Comparison of ENCODE assay signal across 8 mouse cellular contexts in the genomic region with DNA sequence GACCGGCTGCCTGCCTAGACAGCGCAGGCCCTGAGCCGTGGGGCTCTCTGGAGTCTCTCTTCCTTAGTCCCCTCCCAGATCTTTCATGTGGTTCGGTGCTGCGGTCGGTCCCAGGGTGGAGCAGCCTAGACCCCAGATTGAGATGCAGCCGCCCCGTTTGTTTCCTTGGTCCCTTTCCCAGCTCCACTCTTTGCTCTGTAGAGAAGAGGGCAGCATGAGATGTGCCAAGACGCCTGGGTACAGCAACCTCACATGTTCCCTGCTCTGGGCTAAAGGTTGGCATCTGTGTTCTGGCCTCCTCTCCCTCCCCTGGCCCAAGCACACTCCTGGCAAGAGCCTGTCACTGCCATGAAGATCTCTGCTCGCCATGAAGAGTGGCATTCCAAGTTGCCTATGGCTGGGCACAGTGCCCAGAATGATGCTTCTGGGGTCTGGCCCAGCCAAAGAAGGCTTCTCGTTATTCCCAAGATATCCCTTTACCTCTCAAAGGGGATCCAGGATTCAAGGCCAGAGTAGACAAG. TPM values are rescaled to one million over a fixed set of nuclear protein-coding genes. Genes with fewer than 3 reads are reported as not detected.
DNase-seq lines count a peak whose midpoint lies in the region; ATAC-seq and TF ChIP-seq lines count a peak whose summit lies in the region.
"Had no signal": no experiment of that assay in that cellular context is flagged by ENCODE, and none has a peak within 500 bp of the region (broad histone marks: within the 10 kb centered on the region; RNA-seq: fewer than 3 reads in every experiment).

No protein-coding gene starts in this region.

- WGBS in lung, embryonic 14.5 days = 52% methylated on average over 11 of the region's 11 CpGs
- 31% methylated on average over 11 of the region's 11 CpGs for WGBS in lung, adult 2 months
- 45% methylated on average over 11 of the region's 11 CpGs for WGBS in hindbrain, embryonic 15.5 days
- WGBS in neural tube, embryonic 13.5 days = 77% methylated on average over 11 of the region's 11 CpGs

- no peak overlapping the region for H3K9ac ChIP-seq in lung, embryonic 14.5 days
- no peak overlapping the region for H3K9ac ChIP-seq in hindbrain, embryonic 15.5 days
- H3K9ac ChIP-seq in neural tube, embryonic 13.5 days = no peak overlapping the region; the same call in 1 of the 2 replicates
- H3K9ac ChIP-seq: liver, embryonic 14.5 days had no signal

- TF ChIP-seq CTCF in lung, embryonic 14.5 days (IDR thresholded peaks at IDR 0.05; ENCODE audit: low read depth) = no peak
- no peak for TF ChIP-seq CTCF in lung, adult 2 months (IDR thresholded peaks at IDR 0.05; ENCODE audit: insufficient read depth, low read length)
- no peak for TF ChIP-seq CTCF in embryonic fibroblast, embryonic 13.5 days (IDR thresholded peaks at IDR 0.05; ENCODE audit: borderline replicate concordance, insufficient read depth, low read length)

- no peak for TF ChIP-seq POLR2A in lung, adult 2 months (IDR thresholded peaks at IDR 0.05; ENCODE audit: borderline replicate concordance, extremely low read depth, low read depth, low read length)
- no peak for TF ChIP-seq POLR2A in embryonic fibroblast, embryonic 13.5 days (IDR thresholded peaks at IDR 0.05; ENCODE audit: low read depth, low read length)

- peak overlapping the region; percentile 66 for H3K27ac ChIP-seq in lung, embryonic 14.5 days (ENCODE audit: low read depth)
- peak overlapping the region; percentile 81 for H3K27ac ChIP-seq in embryonic fibroblast, embryonic 13.5 days (ENCODE audit: insufficient read depth, low read length)
- peak overlapping the region; percentile 72 for H3K27ac ChIP-seq in hindbrain, embryonic 15.5 days (replicated peaks)
- peak overlapping the region; percentile 68 for H3K27ac ChIP-seq in neural tube, embryonic 13.5 days (replicated peaks)
- H3K27ac ChIP-seq: liver, embryonic 14.5 days had no signal

- H3K9me3 ChIP-seq in lung, embryonic 14.5 days (ENCODE audit: low read depth, low read length) = no peaks in the 10 kb centered on the region
- H3K9me3 ChIP-seq in hindbrain, embryonic 15.5 days = no peaks in the 10 kb centered on the region
- H3K9me3 ChIP-seq in neural tube, embryonic 13.5 days = no peaks in the 10 kb centered on the region

- no peak overlapping the region for H3K4me2 ChIP-seq in lung, embryonic 14.5 days
- H3K4me2 ChIP-seq in hindbrain, embryonic 15.5 days = no peak overlapping the region
- no peak overlapping the region for H3K4me2 ChIP-seq in neural tube, embryonic 13.5 days

- peaks cover 11% of the 10 kb centered on the region; the same call in 1 of the 2 replicates for H3K36me3 ChIP-seq in lung, embryonic 14.5 days (ENCODE audit: insufficient read depth)
- H3K36me3 ChIP-seq in hindbrain, embryonic 15.5 days = no peaks in the 10 kb centered on the region
- H3K36me3 ChIP-seq in neural tube, embryonic 13.5 days = no peaks in the 10 kb centered on the region

- no peaks in the 10 kb centered on the region for H3K27me3 ChIP-seq in lung, embryonic 14.5 days (ENCODE audit: insufficient read depth, low read length)
- no peaks in the 10 kb centered on the region for H3K27me3 ChIP-seq in hindbrain, embryonic 15.5 days
- H3K27me3 ChIP-seq in neural tube, embryonic 13.5 days = no peaks in the 10 kb centered on the region

- DNase-seq in lung, embryonic 14.5 days = peak; percentile 70
- no peak for DNase-seq in lung, adult 2 months
- DNase-seq in right cerebral cortex, postnatal 4 days = no peak
- DNase-seq in adrenal gland, postnatal 25 days = no peak

- ATAC-seq in lung, embryonic 14.5 days (ENCODE audit: insufficient read depth) = no peak
- ATAC-seq in hindbrain, embryonic 15.5 days (ENCODE audit: low FRiP score, low read depth) = no peak
- no peak for ATAC-seq in neural tube, embryonic 13.5 days (ENCODE audit: low read depth)

- peaks cover 39% of the 10 kb centered on the region for H3K4me1 ChIP-seq in lung, embryonic 14.5 days (ENCODE audit: insufficient read depth)
- peaks cover 33% of the 10 kb centered on the region for H3K4me1 ChIP-seq in lung, adult 2 months (ENCODE audit: control insufficient read depth, insufficient read depth, low read length)
- peaks cover 37% of the 10 kb centered on the region for H3K4me1 ChIP-seq in embryonic fibroblast, embryonic 13.5 days (ENCODE audit: control insufficient read depth, insufficient read depth, low read length)
- peaks cover 78% of the 10 kb centered on the region for H3K4me1 ChIP-seq in hindbrain, embryonic 15.5 days (replicated peaks)
- peaks cover 89% of the 10 kb centered on the region for H3K4me1 ChIP-seq in neural tube, embryonic 13.5 days (replicated peaks)

- H3K4me3 ChIP-seq in lung, embryonic 14.5 days (ENCODE audit: low read depth, low read length) = no peak overlapping the region
- no peak overlapping the region for H3K4me3 ChIP-seq in lung, adult 2 months (replicated peaks; ENCODE audit: extremely low read depth, low read depth, low read length)
- H3K4me3 ChIP-seq in embryonic fibroblast, embryonic 13.5 days (ENCODE audit: insufficient read depth, low read length) = no peak overlapping the region
- no peak overlapping the region for H3K4me3 ChIP-seq in hindbrain, embryonic 15.5 days
- no peak overlapping the region for H3K4me3 ChIP-seq in neural tube, embryonic 13.5 days

RNA-seq across cellular contexts. Expression of a gene that starts 11.4 kb away (rescaled TPM):
- polyA plus RNA-seq in lung, embryonic 14.5 days (2014; fragmentation: Nextera tagmentation; extraction: Ambion mirVana) = 30.7 and 35.0 TPM in 2 replicates
- 87.6 and 93.5 TPM in 2 replicates for polyA plus RNA-seq in lung, adult 2 months (2012; rRNA removed)
- 61.2 and 68.8 TPM in 2 replicates for polyA plus RNA-seq in embryonic fibroblast, embryonic 13.5 days (2011; ENCODE audit: insufficient read length, low read depth, missing spikeins)
- polyA plus RNA-seq in hindbrain, embryonic 15.5 days (2015; fragmentation: Nextera tagmentation; extraction: Ambion mirVana) = 46.4 and 46.8 TPM in 2 replicates
- 42.5 and 43.7 TPM in 2 replicates for polyA plus RNA-seq in neural tube, embryonic 13.5 days (2015; fragmentation: Nextera tagmentation; extraction: Ambion mirVana)
- 33.7 and 36.9 TPM in 2 replicates for total RNA-seq in adrenal gland, postnatal 25 days (2021)

RNA-seq across cellular contexts. Expression of a gene that starts 44.1 kb away (rescaled TPM):
- 224 and 239 TPM in 2 replicates for polyA plus RNA-seq in lung, embryonic 14.5 days (2014; fragmentation: Nextera tagmentation; extraction: Ambion mirVana)
- 26.6 and 40.8 TPM in 2 replicates for polyA plus RNA-seq in lung, adult 2 months (2012; rRNA removed)
- 255 and 260 TPM in 2 replicates for polyA plus RNA-seq in embryonic fibroblast, embryonic 13.5 days (2011; ENCODE audit: insufficient read length, low read depth, missing spikeins)
- polyA plus RNA-seq in hindbrain, embryonic 15.5 days (2015; fragmentation: Nextera tagmentation; extraction: Ambion mirVana) = 130 and 135 TPM in 2 replicates
- polyA plus RNA-seq in neural tube, embryonic 13.5 days (2015; fragmentation: Nextera tagmentation; extraction: Ambion mirVana) = 147 and 168 TPM in 2 replicates
- total RNA-seq in adrenal gland, postnatal 25 days (2021) = 148 and 170 TPM in 2 replicates

RNA-seq across cellular contexts. Expression of a gene that starts 44.1 kb away (rescaled TPM):
- 103 and 106 TPM in 2 replicates for polyA plus RNA-seq in lung, embryonic 14.5 days (2014; fragmentation: Nextera tagmentation; extraction: Ambion mirVana)
- 38.9 and 67.5 TPM in 2 replicates for polyA plus RNA-seq in lung, adult 2 months (2012; rRNA removed)
- polyA plus RNA-seq in embryonic fibroblast, embryonic 13.5 days (2011; ENCODE audit: insufficient read length, low read depth, missing spikeins) = 128 and 132 TPM in 2 replicates
- 153 and 158 TPM in 2 replicates for polyA plus RNA-seq in hindbrain, embryonic 15.5 days (2015; fragmentation: Nextera tagmentation; extraction: Ambion mirVana)
- polyA plus RNA-seq in neural tube, embryonic 13.5 days (2015; fragmentation: Nextera tagmentation; extraction: Ambion mirVana) = 172 and 174 TPM in 2 replicates
- 71.7 and 97.0 TPM in 2 replicates for total RNA-seq in adrenal gland, postnatal 25 days (2021)

RNA-seq across cellular contexts. Expression of a gene that starts 50.5 kb away (rescaled TPM):
- not detected in 2 replicates for polyA plus RNA-seq in lung, embryonic 14.5 days (2014; fragmentation: Nextera tagmentation; extraction: Ambion mirVana)
- not detected in 2 replicates for polyA plus RNA-seq in lung, adult 2 months (2012; rRNA removed)
- not detected in 2 replicates for polyA plus RNA-seq in embryonic fibroblast, embryonic 13.5 days (2011; ENCODE audit: insufficient read length, low read depth, missing spikeins)
- polyA plus RNA-seq in hindbrain, embryonic 15.5 days (2015; fragmentation: Nextera tagmentation; extraction: Ambion mirVana) = not detected in 2 replicates
- polyA plus RNA-seq in neural tube, embryonic 13.5 days (2015; fragmentation: Nextera tagmentation; extraction: Ambion mirVana) = not detected in 2 replicates
- total RNA-seq in adrenal gland, postnatal 25 days (2021) = not detected in 2 replicates
- polyA plus RNA-seq: liver, embryonic 14.5 days had no signal
